Mouse (Mus musculus): ENCODE data around the gene Gm11020.
"Not testable (repeated sequence)": the region's sequence is repeated elsewhere in the genome, so short reads cannot be mapped to it uniquely, and the experiment has no call there.

The Gm11020 gene

GRCm38 (mm10) chr8:104321267-104321666 lies at the start of gene Gm11020:
Gm11020 (plus strand) TSS chr8:104321567.
- not testable (repeated sequence) for DNase-seq (ENCODE audit: low spot score)

DNA sequence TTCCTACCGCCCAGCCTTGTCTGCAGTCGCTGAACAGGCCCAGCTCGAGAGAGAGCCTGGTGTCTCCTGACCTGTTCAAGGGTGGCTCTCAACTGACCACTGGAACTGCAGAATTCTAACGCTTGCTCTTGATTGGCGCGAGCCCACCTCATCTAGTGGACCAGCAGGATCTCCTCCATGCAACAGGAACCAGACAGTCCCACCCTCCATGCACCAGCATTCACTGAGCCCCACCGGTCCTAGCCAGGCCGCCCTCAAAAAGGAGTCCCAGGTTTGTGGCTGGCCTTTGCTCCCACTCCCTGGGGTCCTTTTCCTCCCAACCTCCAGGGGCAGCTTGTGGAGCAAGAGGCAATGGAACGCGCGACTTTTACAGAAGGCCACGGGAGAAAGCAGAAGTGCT lies 28.3 kb upstream of the Gm11020 start, which contains the start of gene Cmtm2a:
TSS of gene Cmtm2a (minus strand) at position 101 of the 400 bp plus-strand sequence.
- not testable (repeated sequence) for DNase-seq (ENCODE audit: low spot score)

DNA sequence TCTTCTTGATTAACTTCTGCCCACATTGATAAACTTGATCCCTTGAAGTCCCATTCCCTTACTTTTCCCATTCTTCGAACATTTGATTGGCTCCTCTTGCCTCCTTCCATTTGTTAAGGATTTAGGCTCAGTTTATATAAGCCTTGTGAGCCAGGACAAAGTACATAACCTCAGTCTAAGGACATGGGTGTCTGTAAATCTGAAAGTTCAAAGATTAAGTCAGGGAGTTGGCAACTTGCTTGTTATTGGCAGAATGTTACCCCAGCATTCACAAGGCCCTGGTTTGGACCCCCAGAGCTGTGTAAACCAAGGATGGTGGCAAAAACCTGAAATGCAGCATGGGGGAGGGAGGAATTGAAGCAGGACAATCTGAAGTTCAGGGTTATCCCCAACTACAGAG lies 27.0 kb upstream of the Gm11020 start:
- DNase-seq (ENCODE audit: low spot score), result no peak

DNA sequence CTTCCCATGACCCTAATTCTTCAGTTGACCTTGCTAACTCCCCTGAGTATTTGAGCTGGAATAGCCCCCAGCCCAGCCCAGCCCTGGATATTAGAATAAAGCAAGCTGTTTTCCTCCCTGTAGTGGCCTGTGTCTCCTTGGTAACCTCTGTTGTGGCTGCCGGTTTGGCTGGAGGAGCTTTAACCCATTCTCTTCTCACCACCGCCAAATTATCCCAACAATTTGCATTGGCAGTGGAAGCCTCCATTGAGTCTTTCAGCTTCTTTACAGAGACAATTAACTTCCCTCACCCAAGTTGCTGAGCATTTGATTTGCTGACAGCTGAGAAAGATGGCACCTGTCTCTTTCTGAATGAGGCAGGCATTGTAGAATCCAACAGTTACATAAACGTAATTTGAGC lies 19.8 kb upstream of the Gm11020 start:
- DNase-seq (ENCODE audit: low spot score), result not testable (repeated sequence)

GRCm38 (mm10) chr8:104302536-104302935 lies 18.8 kb upstream of the Gm11020 start:
- DNase-seq (ENCODE audit: low spot score), result not testable (repeated sequence)

DNA sequence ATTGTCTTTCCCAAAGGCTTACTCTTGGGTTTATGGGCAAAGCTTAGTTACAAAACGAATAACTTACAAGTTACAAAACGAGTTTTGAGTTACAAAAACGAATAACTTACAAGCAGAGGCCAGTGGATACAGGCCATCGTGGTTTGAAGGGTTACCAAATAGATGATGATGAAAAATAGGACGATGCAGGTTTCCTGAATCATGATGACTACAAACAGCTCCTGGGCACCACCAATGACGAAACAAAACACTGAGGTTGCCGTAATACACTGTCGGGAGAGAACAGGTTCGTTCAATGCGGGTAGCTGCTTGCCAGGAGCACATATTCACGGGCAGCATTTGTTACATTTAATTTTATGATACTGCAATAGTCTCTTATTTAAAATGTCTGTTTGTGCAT lies 16.4 kb upstream of the Gm11020 start:
- no peak for DNase-seq (ENCODE audit: low spot score)

DNA sequence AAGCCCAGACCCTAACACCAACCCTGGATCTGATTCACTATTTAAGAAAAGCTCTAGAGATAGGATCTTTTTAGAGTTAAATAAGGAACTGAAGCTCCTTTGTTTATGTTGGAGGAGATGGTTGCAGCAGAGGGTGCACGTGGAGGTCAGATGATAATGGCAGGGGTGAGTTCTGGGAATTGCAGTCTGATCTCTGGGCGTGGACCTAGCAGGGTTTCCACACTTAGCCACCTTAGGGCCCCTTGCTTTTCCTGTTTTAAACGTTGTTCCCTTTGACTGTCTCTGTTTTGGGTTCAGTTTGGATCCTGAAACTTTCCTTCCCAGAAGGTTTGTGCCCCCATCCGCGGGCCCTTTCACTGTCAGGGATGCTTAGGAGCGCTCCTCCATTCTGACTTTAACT lies 13.0 kb upstream of the Gm11020 start:
- not testable (repeated sequence) for DNase-seq (ENCODE audit: low spot score)

DNA sequence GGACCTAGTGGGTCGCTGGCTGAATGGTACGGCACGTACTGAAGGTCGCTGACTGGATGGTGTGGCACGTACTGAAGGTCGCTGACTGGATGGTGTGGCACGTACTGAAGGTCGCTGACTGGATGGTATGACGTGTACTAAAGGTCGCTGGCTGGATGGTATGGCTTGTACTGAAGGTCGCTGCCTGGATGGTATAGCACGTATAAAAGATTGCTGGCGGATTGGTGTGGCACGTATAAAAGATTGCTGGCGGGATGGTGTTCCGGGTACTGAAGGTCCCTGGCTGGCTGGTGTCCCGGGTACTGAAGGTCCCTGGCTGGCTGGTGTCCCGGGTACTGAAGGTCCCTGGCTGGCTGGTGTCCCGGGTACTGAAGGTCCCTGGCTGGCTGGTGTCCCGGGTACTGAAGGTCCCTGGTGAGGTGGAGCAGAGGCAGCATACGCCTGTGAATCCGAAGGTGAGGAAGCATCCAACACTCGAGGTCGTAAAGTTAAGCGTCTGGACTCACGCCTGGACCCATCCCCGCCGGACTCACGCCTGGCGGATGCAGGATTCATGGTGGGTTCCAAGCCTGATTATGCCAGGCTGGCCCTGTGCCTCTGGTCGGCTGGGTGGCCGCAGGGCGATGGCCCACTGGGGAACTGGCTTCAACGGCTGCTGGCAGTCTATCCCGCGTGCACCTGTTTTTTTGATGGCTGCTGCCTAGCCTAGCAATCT lies 11.8 kb upstream of the Gm11020 start, which contains the start of the genes Gm45711 and Cmtm1:
TSS of gene Gm45711 (minus strand) at position 641 of the 715 bp plus-strand sequence.
TSS of gene Cmtm1 (minus strand) at position 705 of the 715 bp plus-strand sequence.
- DNase-seq (ENCODE audit: low spot score), result not testable (repeated sequence)

- not testable (repeated sequence) for DNase-seq (ENCODE audit: low spot score)
These were observed 9.3 kb upstream of the Gm11020 start for GRCm38 (mm10) chr8:104312023-104312422.

GRCm38 (mm10) chr8:104313311-104313710 lies 8.1 kb upstream of the Gm11020 start:
- DNase-seq (ENCODE audit: low spot score), result no peak

DNA sequence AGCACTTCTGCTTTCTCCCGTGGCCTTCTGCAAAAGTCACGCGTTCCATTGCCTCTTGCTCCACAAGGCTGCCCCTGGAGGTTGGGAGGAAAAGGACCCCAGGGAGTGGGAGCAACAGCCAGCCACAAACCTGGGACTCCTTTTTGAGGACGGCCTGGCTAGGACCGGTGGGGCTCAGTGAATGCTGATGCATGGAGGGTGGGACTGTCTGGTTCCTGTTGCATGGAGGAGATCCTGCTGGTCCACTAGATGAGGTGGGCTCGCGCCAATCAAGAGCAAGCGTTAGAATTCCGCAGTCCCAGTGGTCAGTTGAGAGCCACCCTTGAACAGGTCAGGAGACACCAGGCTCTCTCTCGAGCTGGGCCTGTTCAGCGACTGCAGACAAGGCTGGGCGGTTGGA lies 563 bp downstream of the Gm11020 start, which contains the start of gene Cmtm2b:
TSS of gene Cmtm2b (plus strand) at position 301 of the 400 bp plus-strand sequence.
- DNase-seq (ENCODE audit: low spot score), result not testable (repeated sequence)

DNA sequence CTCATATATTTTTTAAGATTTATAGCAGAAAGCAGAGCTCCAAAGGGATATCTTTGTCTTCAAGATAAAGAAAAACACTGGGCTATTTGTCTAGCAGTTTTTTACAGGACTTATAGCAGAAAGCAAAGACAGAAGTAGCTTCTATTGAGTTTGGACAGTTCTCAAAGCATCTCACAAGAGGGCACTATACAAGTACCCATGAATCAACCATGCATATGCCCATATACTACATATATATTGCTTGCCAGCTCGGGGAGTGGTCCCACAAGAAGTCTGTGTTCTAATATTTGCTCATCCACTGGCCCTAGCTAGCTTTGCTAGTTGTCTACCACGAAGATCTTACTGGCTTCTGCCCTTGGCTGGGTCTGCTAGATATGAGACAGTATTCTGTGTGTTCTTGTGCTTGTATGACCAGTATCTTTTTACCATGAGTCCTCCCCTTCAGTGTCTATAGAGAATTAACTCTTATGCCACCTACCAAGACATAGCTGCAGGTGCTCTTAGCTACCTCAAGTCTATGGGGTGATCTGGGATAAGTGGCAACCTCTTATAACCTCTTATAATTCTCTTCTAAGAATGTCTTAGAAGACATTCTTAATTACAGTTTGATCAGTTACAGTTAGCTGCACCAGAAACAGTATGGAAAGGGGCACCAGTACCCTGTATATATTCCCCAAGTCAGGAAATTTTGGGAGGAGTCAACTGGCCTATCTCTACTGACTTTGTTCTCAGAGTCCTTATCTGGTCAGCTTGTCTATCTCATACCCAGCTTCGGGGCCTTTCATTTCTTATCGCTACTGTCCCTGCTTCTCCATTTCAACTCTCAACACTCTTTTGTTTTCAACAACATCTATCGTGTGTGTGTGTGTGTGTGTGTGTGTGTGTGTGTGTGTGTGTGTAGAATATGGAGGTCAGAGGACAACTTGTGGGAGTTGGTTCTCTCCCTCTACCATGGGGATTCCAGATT lies 11.6 kb downstream of the Gm11020 start:
- DNase-seq (ENCODE audit: low spot score), result no peak

- no peak for DNase-seq (ENCODE audit: low spot score)
These were observed 12.4 kb downstream of the Gm11020 start for GRCm38 (mm10) chr8:104333786-104334185.

- no peak for DNase-seq (ENCODE audit: low spot score)
These were observed 12.8 kb downstream of the Gm11020 start for GRCm38 (mm10) chr8:104334196-104334595.

DNA sequence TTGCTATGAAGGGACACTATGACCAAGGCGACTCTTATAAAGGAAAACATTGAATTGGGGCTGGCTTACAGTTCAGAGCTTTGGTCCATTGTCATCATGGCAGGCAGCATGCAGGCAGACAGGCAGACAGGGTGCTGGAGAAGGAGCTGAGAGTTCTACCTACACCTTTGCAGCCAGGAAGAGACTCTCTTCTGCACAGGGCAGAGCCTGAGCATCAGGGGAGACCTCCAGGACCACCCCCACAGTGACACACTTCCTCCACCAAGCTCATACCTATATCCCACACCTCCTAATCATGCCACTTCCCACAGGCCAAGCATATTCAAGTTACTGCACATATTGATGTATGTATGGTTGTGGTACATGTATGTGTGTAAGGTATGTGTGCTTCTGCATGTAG lies 15.4 kb downstream of the Gm11020 start:
- no peak for DNase-seq (ENCODE audit: low spot score)

DNA sequence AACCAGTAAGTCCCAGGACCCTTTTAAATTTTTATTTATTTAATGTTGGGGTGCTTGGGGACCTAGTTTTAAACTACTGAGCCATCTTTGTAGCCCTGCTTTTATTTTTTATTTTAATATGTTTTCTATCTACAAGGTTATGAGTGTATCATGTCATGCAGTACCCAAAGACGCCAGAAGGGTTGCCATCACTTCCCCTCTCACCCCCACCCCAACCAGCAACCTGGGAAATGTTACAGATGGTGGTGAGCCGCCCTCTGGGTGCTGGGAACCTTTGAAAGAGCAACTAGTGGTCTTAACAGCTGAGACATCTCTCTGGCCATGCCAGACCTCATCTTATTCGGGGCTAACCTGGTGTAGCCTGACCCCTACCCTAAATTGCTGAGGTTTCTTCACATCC lies 16.5 kb downstream of the Gm11020 start:
- no peak for DNase-seq (ENCODE audit: low spot score)

DNA sequence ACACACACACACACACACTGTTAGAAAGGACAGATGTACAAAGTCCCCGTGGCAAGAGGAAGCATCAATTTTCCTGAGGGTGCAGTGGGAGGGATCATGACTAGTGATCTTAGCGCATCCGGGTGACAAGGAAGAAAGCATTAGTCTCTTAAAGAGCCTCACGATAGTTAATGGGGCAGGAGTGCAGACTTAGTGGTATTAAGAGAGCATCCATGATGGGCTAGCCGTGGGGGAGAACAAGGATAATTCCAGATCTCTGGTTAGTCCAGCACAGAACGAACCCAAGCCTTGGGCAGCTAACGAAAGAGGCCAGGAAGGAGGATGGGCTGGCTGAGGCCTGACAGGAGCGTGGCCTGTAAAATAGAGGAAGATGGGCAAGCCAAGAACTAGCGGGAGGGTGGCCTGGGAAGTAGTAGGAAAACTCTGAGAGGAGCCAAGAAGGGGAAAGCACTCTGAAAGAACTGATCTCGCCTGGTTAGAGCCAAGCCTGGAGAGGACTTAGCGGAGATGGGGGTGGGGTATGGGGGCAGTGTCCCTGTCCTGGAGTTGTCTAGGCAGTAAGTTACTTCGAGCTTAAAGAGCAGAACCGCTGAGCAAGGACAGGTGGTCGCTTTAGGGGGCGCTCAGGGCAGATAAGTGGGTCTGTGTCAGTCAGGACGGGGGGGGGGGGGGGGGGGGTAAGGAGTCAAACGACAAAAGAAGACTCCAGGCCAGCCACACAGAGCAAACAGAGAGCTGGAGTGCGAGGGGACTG lies 18.0 kb downstream of the Gm11020 start, which contains the start of gene Cmtm3:
TSS of gene Cmtm3 (plus strand) at position 182 of the 754 bp plus-strand sequence.
- no peak for DNase-seq (ENCODE audit: low spot score)

- DNase-seq (ENCODE audit: low spot score), result no peak
These were observed 18.5 kb downstream of the Gm11020 start for GRCm38 (mm10) chr8:104339983-104340232.

DNA sequence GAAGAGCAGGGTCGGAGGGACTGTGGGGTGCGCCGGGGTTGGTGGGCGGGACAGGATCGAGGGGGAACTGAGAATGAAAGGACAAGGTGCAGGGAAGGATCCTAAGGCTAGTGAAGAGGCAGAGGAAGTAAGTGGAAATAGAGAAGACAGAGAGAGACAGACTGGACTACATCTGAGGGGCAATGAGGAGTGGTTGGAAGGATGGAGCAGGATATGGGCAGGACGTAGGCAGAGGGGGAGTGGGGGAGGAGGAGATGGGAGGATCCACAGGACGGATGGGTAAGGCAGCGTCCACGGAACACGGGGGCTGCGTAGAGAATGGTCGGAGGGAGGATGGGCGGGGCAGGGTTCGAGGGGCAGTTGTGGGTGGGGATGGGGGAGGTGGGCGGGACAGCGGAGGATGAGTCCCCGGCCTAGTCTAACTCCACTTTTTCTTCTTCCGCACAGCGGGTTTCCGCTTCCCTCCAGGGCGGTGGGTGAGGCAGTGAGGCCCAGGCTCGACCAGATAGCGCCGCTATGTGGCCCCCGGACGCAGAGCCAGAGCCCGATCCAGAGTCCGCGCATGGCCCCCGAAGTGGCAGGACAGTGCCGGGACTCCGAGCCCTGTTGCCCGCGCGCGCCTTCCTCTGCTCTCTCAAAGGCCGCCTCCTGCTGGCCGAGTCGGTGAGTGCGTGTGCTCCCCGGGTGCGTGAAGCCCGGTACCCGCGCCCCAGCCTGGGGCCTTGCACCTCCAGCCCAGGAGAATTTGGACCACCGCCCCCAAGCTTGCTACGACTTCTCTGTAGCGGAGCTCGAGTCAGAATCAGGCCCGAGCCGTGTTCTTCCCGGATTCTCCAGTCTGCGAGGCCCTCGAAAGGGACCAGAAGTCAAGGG lies 19.1 kb downstream of the Gm11020 start:
- DNase-seq (ENCODE audit: low spot score), result peak; percentile 46

DNA sequence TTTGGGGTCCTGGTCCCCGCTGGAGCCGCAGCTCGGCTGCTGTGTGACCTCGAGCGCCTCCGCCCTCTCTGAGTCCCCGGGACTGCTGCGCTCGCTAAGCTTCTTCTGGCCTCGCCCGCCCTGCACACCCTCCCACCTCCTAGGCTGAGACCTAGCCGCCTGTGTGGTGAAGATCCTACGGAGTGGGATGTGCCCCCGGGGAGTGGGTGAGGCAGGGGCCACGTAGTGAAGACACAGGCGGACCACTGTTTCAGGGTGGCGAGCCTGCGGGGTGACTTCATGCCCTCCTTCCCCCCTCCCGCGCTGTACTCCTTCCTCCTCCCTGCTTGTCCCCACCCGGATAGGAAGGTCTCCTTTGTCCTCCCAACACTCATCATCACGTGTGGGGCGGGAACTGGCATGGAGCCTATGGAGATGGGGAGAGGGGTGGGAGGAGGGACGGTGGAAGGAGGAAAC lies 19.8 kb downstream of the Gm11020 start:
- peak; percentile 15 for DNase-seq (ENCODE audit: low spot score)

DNA sequence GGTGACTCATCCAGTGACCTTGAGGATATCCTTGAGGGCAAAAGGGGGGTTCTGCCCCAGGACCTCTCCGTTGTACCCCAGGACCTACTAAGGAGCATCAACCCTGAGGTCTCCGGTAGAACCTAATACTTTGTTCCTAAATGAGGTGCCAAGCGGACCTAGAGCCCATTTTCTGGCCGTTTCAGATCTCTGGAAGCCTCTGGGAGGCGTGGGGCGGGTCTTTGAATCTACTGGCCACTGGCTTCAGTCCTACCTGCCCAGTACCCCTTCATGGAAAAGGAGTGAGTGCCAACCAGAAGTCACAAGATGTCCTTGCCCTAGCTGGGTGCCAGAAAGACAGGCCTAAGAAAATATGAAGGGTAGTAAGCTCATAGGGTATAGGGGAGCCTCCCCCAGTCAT lies 20.3 kb downstream of the Gm11020 start:
- no peak for DNase-seq (ENCODE audit: low spot score)

Data from spleen, adult 12 weeks (tissue).